Mouse (Mus musculus) left cerebral cortex, adult 11 months (tissue): ENCODE results near the gene Bcorl1.
A peak's percentile ranks its signal among the peaks of the same experiment; 100 is the strongest.
"Not testable (repeated sequence)": the region's sequence is repeated elsewhere in the genome, so short reads cannot be mapped to it uniquely, and the experiment has no call there.

Experiments used
- DNase-seq: peaks from one replicate; pipeline ENCODE4 v3.0.0; 2022; ENCODE audit warnings: low spot score

Gene Bcorl1

DNA sequence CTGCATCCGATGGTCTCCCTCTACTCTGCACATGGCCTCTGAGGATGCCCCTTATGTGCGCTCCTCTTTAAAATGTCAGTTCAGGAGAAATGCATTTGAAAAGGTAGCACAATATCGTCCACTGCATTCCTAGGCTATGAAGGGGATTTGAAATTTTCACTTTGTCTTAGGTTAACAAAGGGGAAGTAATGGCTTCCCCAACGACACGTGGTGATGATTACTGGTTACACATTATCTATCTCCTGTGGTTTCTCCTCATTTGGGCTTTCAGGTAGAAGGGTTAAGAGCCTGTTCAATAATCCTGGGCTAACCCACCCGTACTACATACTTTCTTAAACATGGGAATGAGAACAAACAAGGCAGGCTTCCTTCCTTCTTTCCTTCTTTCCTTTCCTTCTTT is 48.2 kb downstream of the Bcorl1 start:
- no peak for DNase-seq

DNA sequence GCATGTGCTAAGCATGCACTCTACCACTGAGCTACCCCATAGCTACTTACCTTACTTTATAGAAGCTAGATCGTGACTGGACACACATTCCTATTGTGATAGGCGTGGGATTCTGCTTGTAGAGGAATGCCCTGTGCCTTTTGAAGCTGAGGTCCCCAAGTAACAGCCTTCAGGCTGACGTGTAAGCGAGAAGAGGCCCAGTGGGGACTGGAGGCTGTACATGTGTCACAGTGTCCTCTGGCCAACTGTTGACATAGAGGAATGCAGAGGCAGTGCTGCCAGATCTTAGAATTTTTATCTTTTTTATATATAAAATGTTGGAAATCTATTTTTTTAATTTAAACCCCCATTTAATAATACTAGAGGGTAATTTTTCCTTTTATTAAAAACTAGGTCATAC is 58.8 kb downstream of the Bcorl1 start:
- DNase-seq: no peak

DNA sequence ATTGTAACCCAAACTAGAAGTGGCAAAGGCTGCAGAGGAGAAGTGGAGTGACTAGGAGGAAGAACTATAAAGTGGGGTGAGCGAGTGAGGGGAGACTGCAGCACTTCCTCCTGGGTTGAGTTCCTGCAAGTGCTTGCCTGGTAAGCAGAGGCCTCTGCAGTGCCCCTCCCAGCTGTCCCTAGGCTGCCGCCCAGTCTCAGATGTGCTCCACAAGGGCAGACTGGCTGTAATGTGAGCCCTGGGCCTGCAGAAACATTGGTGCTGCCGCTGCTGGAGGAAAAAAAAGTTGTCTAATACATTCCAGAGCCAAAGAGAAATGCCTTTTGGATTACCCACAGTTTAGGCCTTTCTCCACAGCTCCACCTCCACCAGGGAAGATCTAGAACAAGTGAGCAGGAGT is 64.0 kb downstream of the Bcorl1 start:
- no peak for DNase-seq

DNA sequence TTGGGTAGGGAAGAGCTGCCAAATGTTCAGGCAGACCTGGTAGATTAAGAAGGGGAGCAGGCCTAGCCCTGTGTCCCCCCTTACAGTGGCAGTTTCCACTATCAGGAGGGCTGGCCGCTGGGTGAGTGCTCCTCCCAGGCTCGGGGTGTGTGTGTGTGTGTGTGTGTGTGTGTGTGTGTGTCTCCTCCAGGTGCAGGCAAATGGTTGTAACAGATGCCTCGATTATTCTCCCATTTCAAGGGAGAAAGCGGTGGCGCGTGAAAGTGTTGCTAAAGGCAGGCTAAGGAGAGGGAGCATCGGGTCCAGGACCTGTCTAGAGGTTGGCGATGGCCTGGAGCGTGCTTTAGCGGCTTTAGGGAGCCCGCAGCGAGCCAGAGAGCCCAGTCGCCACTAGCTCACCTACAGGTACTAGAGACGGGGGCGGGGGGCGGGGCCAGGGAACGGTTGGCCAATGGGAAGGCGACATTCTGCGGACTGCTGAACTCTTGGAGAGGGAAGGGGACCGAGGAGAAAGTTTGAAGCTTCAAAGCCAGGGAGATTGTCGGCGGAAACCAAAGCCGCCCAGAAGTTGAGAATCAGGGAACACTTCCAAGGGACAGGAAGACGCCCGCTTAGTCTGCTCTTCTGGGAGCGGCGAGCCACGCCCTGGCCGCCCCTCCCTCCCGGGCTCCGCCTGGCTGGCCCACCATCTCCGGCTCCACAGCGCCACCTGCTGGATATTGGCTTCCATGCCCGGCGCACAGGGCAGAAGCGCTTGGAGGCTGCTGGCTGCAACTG is 68.6 kb downstream of the Bcorl1 start:
- peak; percentile 51 for DNase-seq

DNA sequence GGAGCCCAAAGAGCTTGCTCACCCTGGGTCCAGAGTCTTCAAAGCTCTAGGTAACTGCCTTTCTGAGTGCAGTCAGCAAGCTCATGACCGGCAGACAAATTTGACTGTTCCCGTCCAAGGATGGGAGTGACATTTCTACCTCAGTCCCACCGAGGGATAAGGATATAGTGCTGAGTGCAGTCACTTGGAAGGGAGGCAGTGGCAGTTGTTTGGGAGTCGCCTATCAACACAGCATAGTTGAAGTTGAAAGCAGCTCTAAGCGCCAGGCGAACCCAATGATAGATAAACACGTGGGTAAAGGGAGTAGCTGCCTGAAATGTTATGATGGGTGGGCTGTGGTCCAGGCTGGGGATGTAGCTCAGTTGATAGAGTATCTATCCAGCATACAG is 69.2 kb downstream of the Bcorl1 start:
- no peak for DNase-seq

DNA sequence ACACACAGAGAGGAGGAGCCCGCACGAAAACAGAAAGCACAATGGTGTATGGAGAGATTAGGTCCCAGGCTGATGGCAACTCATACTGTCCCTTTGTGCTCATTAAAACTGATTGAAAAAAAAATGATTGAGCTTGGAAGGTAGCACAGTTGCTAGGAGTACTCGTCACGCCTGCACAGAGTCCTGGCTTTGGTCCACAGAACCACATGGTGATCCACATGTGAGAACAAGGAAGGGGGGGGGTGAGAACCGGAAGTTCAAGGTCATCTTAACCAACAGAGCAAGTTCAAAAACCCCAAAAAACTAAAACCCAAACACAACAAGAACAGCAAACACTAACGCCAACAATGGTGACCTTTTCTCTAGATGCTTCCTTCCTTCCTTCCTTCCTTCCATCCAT is 71.5 kb downstream of the Bcorl1 start:
- no peak for DNase-seq

DNA sequence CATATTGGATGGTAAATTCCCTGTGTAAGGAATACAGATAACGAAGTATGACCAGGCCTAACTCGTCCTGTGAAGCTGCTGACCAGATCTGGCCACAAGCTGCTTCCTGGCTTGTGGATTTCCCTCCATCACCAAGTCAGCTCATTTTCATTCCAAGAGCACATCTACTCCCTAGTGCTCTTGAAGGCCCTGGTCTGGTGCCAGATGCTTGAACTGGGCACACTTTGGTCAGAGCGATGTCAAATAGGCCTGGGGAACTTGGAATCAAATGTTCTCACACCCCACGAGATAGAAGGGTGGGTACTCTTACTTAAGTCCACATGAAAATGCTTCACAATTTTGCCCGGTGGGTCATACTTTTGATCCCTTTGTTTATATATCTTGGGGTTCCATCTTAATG is 73.1 kb downstream of the Bcorl1 start:
- no peak for DNase-seq

DNA sequence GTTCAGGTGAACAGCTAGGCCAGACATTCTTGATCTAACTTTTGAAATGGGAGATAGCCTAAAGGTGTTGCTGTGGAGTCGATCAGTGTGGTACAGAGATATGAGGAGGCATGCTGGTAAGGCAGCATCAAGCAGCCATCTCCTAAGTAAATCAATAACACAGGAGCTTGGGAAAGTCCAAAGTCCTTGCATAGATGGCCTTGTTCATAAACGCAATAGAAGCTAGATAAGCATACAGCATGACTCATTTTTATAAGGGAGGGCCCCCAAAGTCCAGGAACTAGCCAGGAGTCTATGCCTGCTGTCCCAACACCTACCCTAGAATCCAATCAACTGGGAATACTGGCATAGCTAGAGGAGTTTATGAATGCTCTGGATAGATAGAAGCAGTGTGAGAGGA is 77.3 kb downstream of the Bcorl1 start:
- no peak for DNase-seq

DNA sequence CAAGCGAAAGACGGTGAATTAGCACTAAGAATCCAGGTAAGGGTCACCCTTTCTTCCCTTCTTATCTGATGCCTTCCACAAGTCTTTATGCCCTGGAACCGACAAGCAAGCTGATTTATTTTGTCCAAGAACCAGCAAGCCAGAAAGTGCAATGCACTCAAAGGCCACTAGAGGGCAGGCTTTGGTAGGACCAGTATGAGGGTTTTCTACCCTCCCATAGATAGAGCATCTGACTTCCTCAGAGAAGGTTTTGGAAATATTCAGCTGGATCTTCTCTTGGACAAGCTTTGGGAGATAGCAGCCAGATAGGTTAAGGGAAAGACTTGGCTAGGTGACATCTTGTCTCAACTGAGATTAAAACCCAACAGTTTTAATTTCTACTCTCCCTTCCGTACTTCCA is 81.8 kb downstream of the Bcorl1 start:
- DNase-seq: peak; percentile 55

DNA sequence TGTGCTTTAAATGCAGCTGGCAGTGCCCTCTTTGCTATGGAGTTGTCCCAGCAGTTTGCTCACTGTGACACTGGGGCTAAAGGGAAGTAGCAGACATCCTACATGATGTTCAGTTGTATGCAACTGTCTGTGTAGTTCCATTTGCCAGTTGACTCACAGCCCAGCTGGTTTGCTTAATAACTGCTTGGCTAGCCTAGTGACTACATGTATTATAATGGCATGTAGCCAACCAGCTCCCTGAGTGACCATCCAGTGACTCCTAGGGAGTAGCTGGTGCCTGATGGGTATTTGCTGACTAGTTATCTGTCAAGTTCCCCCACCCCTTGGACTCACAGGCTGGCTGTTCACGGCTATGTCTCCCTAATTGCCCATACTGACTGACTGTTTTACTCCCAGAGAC is 82.5 kb downstream of the Bcorl1 start:
- DNase-seq: no peak

DNA sequence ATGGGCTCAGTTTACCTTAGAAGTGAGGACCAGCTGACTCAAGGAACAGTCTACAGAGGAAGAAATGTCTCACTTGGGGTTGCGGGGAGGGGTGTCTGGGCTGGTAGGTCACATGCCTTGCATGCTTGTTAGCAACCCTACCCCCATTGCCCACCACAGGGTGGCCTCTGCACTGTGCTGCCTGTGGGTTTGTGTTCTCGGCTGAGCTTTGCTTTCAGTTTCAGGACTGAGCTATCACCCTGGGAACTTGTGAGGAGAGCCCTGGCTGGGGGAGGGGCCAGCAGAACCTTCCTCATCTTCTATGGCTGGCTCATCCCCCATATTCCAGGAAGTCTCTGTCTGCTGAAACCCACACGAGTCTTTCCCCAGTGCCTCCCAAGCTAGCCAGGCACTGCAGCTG is 83.4 kb downstream of the Bcorl1 start:
- no peak for DNase-seq

DNA sequence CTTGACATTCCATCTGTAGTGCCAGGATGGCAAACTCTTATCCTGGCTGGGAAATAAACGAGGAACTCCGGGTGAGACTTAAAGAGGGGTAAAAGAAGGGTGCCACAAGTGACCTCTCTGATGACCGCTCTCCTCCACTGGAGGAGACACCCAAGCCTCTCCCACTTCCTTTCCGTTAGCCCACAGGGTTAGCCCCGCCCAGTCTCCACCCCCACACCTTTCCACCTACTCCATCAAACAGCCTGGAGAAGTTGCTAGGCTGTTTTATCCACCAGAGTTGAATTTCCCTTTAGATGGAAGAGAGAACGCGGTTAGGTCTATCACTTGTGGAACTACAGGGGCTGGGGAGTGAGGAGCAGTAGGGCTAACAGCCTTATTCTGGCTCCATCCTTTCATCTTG is 84.1 kb downstream of the Bcorl1 start:
- DNase-seq: no peak

DNA sequence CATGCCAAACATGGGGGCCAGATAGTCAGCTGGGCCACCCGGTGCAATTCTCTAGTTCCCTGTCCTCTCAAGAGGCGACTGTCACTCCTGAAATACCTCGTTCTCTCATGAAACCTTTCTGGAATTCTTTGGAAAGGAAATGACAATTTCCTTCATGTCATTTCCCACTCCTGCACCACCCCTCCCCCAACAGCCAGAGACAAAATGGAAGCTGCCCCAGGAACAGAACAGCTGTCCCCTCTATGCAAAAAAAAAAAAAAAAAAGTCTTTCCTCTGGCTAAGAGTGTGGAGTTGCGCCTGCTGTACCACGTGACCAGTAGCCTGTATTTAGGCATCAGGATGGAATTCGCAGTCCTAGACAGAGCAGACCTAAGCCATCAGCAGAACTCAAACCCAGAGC is 87.1 kb downstream of the Bcorl1 start:
- no peak for DNase-seq

DNA sequence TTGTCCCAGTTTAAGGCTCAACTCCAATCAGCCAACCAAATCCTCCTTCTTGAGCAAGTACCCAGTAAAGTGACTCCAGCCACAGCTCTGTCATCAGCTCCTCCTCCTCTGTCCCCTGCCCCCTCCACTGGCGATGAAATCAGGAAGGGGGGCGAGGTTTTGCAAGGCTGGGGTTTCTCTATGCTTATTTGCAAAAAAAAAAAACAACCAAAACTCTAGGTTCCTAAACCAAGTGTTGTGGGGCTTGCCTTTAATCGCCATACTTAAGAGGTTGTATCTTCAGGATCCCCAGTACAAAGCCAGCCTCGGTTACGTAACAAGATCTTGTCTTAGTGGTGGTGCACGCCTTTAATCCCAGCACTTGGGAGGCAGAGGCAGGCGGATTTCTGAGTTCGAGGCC is 87.5 kb downstream of the Bcorl1 start:
- no peak for DNase-seq

DNA sequence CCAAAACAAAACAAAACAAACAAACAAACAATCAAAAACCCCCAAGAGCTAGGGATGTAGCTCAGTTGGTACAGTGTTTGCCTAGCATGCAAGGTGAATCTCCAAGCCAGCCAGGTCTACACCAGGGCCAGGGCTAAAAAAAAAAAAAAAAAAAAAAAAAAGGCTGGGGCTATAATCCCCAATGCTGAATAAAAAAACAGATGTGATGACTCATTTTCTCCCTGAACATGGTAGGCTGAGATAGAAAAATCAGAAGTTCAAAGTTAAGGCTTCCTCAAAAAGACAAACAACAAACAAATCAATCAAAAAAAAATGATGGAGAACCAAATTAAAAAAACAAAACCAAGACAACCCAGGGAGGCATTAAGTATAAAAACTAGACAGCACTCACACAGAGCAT is 87.9 kb downstream of the Bcorl1 start:
- no peak for DNase-seq

DNA sequence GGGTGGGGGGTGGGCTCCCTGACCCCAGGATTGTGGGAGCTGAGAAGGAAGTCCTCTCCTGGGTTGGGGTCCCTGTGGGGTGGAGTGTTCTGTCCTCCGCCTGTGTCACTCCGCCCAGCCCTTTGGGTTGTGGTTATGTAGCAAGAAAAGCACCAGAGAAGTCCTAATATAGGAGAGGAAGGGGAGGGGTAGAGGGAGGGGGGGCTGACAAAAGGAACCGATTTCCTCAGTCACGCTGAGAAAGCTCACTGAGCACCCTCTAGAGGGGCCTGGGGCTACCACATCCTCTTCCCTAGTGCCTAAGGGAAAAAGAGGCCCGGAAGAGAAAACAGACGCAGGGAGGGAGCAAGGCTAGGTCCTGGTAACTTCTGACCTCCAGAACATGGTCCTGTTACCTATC is 88.4 kb downstream of the Bcorl1 start:
- no peak for DNase-seq

DNA sequence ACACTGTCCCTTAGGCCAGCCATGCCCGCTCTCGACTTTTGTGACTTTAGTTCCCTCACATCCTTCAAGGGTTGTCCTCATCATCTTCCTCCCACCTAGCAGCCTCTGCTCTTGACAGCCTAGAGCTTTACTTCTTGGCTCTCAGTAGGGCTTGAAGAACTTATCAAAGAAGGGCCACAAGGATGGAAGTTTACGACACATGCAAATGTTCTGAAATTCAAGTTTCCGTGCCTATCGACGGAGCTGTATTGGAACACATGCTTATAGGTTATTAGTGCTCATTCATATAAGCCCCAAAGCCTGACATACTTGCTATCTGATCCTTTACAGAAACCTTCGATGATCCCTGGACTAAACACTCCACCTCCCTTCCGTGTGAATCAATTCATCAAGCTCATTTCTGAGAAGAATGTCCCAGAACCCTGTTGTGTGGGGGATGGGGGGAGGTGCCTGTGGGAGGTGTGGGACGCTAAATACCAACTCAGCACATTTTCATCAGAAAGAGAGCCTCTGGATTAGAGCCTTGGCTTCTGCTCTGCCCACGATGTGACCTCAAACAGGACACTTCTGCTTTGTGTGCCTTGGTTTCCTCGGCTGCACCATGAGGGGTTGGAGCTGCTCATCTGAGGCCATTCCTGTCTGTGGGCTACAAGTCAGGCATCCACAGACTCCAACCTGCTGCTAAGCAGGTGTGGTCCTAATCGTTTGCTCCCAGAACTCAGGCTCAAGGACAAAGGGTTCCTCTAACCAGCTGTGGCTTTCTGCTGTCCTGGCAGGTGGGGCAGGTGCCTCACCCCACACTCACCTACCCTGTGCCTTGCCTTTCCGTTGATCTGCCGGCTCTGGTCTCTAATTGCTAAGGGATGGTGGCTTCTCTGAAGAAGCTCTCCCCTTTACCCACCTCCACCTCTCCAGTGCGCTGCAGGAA is 91.7 kb downstream of the Bcorl1 start:
- no peak for DNase-seq

DNA sequence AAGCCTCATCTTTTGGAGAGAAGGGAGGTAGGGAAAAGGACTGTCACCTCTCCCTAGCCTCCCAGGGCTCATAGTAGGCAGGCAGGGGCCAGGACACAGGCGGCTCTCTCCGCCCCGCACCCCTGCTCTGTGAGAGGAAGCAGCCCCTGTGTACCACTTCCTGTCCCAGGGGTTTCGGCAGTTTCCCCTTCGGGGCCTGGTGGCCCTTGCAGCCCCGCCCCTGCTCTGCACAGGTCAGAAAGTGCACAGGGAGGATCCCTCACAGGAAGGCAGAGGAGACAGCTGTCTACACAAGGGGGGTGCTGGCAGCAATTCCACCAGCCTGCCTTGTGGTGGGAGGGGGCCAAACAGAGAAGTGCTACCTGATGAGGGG is 92.4 kb downstream of the Bcorl1 start:
- no peak for DNase-seq

DNA sequence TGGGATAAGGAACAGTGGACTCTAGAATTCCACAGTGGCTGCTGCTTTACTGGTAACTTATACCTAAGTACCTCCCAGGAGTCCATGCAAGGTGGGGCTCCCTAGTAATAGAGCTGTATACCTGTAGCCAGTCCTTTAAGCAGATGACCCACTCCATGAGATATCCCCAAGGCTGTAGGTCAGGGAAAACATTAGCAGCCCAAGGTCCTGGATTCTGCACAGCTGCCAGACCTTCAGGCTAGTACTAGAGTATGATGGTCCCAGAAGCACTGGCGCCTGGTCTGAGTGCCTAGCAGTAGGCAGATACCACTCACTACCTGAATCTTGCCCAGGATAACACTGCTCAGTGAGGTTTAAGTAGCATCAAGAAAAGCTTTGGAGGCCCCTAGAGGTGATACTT is 93.1 kb downstream of the Bcorl1 start:
- DNase-seq: no peak

DNA sequence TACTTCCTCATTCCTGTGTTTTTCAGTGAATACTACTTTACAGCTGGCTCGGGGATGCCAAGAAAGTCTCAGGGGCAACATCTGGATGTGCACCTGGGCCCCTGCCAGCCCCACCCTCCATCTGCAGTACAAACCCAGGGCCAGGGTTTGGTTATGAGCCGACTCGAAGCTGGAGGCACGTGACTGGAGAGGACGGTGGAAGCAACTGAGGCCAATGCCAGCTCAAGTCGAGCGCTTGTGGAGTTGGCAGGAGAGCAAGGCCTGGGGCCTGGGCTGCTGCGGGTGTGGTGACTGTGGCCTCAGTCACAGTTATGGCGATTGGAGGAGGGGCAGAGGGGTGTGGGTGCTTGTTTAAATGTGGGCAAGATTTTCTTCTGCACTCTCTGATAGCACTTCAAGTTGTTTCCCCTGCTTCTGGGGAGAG is 94.3 kb downstream of the Bcorl1 start:
- DNase-seq: no peak

DNA sequence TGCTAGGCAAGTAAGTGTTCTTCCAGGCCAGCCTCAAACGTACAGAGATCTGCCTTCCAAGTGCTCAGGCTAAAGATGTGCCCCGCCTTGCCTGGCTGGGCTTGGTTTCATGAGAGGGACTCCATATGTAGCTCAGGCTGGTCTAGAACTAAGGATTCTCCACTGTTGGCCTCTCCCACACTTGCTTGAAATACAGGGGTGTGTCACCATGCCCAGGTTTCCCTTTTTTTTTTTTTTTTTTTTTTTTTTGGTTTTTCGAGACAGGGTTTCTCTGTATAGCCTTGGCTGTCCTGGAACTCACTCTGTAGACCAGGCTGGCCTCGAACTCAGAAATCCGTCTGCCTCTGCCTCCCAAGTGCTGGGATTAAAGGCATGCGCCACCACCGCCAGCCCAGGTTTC is 94.9 kb downstream of the Bcorl1 start:
- DNase-seq: not testable (repeated sequence)

DNA sequence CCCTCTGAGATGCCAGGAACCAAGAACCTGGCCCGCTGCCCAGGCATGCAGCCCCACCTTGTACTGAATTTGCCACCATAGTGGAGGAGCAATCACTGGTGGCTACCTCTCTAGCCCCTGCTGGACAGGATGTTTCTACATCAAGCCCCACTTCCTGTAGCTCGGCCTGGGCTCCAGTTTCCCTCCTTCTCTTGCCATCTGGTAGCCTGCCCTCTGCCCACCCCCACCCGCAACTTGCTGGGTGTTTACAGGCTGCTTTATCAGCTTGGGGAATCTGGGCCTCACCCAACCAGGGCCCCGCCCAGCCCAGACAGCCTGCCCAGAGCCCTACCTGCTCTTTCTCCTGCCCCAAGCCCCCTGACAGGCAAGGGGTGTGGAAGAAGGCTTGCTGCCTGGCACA is 97.9 kb downstream of the Bcorl1 start:
- DNase-seq: no peak

DNA sequence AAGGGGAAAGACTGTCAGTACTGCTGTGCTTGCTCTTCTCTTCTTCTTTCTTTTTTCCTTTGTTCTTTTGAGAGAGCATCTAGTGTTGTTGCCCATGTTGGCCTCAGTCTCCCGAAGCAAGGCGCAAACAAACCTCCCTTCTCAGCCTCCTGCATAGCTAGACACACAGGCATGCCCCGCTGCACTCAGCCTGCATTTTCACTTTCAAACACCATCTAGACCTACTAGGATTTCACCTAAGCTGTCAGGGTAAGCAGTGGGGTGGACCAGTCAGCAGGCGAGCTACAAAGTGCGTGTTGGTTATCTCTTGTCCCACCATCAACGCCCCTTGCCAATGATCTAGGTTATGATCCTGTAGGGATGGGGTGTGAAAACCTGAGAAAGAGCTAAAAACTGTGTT is 100.4 kb downstream of the Bcorl1 start:
- no peak for DNase-seq

DNA sequence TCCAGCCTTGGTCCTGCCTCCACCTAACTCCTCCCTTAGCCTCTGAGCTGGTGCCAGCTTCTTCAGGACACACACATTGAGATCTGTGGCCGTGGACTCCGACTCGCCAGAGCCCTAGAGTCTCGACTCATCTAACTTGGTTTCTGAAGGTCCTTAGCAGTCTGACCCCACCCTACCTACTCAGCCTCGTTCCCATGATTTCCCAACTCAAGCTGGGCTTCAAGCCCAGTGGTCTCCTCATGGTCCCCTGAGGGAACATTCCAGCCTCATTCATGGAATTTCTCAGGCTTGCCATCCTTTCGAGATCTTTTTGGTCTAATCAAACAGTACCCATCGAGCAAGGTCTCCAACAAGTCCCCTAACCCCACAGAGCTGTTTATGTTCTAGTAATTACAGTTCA is 100.8 kb downstream of the Bcorl1 start:
- no peak for DNase-seq
